Mouse (Mus musculus) cortical plate, adult 2 months (tissue): Measurements from ENCODE around the gene Ovol3.

Experiments
- CTCF ChIP-seq: fragments of 200-500 bp; IDR thresholded peaks from 2 replicates; pipeline ENCODE4 v1.5.1; 2011; ENCODE audit warnings: mild to moderate bottlenecking, control low read depth, low read length; ENCODE audit not compliant: insufficient read depth; ENCODE audit errors: extremely low read depth
- POLR2A ChIP-seq: fragments of 200-500 bp; IDR thresholded peaks from 2 replicates; pipeline ENCODE4 v1.6.1; 2011; ENCODE audit warnings: mild to moderate bottlenecking, low read length, control low read depth; ENCODE audit not compliant: insufficient read depth; ENCODE audit errors: extremely low read depth

GRCm38 (mm10) chr7:30265531-30265930, 30.0 kb upstream of the Ovol3 start:
- TF ChIP-seq POLR2A (no peak), CTCF (no peak)
